Mouse (Mus musculus) natural killer cell, adult 2 months (primary cell): ENCODE results near the gene Rasgef1b.

Source experiments
- DNase-seq, 2 experiments: peaks; one replicate each; pipeline ENCODE4 v3.0.0; 2022; ENCODE audit warnings: low spot score in 2 of 2

Rasgef1b gene

DNA sequence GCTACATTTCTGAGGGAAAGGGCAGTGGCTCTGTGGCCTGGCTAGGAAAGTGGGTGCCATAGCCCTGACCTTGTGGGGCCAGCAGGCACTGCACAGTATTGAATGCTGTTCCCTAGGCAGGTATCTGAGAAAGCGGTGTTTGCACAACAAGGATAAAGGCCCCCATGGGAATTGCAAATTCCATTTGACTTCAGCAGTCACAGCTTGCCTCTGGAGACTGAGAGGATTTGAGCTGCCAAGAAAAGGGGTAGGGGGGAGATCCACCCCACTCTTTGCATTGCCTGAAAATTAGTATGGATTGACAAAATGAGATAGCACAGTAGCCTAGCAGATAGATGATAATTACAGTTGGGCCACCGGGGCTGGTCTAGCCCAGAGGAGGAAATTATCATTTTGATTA, 326.1 kb downstream of the Rasgef1b start:
- DNase-seq: no peak

DNA sequence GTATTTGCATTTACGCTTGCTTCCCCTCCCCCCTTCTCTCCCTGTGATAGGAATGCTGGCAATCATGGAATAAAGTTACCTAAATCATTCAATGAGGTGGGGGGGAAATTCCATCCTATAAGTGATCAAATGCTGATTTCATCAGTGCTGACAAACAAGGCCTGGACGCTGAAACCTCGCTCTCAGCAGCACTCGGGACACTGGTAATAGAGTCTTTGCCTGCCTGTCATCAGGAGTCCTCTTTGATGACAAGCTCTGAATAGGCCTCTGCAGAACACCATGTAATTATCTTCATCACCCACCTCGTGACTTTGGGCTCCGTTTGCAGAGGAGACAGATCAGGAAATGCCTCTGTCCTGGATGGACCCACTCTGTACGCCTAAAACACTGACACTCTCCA, 326.6 kb downstream of the Rasgef1b start:
- no peak for DNase-seq

DNA sequence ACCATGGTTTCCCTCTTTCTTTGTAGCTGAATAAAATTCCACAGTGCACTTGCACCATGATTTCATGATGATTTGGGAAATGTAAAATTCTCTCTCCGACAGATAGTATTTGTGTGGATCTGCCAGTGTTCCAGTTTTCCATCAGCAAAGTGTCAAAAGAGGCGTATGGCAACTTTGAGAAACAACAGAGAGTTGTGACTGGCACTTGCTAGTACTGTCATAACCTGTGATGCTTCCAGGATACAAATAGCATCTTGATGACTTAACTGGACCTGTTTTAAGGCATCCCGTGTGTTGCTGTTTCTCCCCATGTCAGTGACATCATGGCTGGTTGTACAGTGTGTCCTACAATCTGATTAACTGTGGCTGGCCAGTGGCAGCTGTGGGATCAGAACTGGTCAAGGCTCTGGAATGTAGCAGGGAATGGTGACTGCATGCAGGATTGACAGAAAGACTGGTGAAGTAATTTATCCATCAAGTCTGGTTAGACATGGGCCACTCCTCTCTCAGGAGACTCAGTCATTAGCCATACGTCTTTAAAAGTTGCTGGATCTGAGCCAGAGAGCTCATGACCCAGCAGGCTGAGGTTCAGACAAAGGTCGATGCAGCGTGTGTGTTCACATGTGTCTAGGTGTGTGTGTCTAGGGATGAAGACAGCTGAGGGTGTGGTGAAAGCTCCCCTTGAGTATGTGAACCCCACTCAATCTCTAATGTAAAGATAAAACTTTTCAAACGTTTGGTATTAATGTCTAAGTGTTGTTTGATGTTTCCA, 328.8 kb downstream of the Rasgef1b start:
- DNase-seq: no peak

DNA sequence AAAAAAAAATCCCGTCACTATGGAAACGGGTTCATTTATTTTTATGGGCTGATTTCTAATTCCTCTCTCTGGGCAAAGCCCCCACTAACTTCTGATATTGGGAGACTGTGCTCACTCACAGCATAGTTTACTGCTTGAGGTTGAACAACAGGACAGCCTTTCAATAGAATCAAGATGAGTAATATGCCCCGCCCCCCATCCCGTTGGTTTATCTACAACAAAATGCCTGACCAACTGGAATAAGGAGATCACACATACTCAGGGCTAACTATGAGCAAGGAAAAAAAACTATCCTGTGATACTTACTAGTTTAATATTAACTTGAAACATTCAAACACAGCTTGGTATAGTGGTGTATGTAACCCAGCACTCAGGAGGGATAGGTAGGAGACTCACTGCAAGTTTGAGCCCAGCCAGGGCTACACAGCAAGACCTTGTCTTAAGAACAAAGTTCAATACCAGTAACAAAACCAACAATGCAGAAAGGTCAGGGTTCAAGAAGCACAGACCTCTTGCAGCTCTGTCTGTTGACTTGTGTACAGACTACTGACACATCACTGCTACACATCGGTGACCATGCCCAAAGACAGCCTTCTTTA, 330.3 kb downstream of the Rasgef1b start:
- DNase-seq: no peak

DNA sequence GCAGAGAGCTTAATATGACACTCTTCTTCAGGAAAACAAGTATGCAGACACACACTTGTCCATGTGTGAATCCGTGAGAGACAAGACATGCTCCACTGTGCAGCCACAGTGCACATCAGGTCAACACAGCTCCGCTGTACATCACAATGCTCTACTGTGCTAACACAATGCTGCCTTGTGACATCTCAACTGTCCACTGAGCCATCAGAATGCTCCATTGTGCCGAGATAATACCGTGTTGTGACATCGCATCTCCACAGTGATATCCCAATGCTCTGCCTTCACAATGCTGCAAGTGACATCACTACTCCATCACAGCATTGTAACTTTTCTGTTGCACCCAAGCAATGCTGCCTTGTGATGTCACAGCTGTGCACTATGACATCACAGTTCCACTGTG, 334.3 kb downstream of the Rasgef1b start:
- no peak for DNase-seq

DNA sequence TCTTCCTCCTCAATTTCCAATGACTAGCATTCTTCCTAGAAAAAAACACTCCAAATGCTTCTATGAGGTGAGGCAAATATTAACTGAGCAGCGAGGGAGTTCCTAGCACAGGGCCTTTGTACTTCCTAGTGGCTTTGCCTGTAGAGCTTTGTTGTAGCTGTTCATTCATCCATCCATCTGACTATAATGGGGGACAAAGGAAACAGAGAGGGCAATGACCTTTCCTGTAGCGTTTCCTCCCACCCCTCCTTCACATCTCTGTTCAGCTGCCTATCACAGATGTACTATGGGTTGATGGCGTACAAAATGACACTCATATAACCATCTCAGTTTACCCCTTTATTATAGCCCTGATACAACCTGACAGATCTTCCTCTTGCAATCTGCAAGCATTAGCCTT, 337.3 kb downstream of the Rasgef1b start:
- DNase-seq: no peak

DNA sequence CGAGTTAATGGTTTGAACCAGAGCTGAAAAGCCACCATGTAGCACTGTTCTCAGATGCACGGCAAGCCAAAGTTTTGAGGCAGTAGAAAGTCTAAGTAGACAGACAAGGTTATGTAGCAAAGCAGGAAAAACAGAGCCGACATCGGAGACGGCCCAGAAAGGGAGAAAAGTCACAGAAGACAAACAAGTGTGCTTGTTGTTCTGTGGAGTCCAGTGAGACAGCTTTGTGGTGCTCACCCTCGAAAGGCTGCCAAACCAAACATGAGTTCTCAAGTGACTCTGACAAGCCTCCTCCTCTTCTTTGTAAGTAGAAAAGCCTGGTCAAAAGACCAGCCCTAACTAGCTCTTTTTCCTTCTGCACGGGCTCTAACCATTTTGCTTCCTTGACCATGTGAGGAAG, 338.1 kb downstream of the Rasgef1b start:
- DNase-seq: no peak

DNA sequence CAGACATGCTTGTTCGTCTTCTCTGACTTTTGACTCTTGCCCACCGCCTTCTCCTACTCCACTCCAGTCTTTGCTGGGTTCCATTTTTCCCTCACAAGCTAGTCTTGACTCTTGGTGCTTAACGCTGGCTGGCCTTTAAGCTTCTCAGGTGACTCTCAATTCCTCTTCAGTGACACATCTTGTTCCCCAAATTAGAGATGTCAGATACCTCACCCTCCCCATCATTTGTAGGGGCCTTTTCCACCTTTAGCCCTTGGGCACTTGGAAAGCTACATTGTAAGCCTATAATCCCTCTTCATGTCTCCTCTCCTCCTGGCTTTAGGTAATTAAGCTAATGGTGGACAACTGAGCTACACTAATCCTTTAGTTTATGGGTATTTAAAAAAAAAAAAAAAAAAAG, 338.6 kb downstream of the Rasgef1b start:
- no peak for DNase-seq

DNA sequence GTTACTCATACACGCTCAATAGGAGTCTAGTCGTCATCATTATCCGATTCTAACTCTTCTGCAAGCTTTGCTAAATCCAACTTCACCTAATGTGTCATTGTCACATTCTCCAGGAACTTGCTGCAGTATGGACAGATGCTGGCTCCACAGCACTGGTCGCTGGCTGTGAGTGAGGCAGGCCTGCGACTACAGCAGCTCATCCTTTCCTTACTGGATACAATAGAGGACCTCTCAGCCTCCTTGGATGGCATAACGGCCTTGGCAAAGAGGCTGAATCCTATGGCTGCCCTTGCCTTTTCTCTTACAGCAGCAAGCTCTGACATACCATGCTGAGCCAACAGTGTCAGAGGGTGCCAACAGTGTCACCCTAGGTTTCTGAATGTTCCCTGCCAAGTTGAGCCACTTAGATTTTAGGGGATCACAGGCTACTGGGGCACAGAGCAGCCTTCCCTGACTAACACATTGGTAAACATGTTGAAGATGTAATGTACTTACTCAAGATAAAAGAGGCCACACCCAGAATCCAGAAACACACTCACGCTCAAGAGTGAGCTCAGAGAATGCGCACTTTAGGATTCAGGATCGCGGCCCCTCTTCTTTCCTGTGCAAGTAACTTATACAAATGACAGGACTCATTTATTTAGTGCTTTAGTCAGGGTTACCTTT, 340.1 kb downstream of the Rasgef1b start:
- no peak for DNase-seq

DNA sequence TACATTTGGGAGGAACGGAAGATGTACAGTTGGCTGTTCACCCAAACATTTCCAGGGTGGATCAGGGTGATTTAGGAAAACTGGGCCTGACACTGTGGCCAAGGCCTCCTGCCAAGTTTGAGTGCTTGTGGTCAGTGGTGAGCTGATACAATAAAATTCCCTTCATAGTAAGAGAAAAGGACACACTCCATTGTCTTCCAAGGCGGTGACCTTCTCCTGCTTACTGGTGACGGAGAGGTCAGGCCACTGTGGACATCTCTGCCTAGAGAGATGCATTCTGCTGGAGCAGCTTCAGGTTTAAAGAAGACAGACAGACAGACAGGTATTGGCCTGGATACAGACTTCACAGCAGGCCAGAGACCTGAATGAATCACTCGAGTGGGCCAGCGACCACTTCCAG, 340.7 kb downstream of the Rasgef1b start:
- DNase-seq: no peak

DNA sequence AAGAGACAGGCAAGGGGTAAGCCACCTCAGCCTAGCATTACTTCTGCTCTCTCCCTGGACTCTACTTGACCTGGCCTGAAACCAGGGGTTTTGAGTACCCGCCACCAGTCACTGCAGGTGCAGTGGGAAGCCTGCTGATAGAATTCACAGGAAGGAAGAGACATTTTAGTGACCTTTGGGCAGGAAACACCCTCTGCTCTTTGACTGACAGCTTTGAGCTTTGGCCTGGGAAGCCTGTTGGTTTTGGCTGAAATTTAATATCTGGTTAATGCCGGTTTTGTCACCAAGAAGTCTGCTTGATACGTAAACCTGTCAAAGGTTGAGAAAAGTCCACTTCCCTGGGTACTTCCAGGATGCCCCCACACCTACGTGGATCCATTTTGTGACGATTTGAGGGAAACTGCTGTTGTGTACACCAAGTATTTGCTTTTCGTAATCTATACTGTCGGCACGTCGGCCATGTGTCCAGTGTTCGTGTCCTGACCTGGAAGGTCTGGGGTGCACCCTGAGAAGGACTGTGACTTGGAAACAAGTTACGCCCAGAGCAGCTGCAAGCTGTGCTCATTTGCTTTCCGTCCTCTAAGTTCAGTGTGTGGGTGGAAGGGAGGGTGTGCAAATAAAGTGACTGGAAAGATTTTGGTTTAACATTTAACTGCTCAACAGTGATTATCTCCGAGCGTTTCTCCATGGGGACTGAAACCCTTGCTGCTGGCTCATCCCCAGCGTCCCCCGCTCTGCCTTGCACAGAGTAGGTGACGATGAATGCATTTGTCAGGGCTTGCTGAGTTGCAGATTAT, 341.5 kb downstream of the Rasgef1b start:
- no peak for DNase-seq

DNA sequence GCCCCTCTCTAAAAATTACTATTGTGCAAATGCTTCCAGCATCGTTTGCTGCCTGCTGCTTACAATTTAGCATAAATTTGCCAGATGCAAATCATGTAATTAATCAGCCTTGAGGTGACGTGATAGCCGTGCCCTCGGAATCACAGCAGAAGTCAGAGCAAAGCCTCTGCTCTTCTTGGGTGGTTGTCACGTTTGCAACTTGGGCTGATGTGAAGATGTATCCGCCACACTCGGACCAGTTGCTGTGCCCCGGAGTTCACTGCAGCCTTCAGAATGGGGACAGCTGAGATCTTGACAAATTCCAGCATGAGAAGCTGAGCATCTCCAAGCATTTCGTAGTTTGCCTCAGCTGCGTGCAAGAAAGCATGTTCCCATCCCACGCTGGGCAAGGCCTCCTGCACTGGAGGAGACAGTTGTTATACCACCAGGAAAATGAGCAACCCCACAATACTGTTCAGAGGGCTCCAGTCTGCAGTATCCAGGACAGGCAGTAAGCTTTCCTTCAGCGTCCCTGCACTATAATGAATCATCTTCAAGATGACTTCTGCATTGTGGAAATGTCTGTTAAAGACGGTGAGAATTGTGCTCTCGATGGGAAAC, 342.5 kb downstream of the Rasgef1b start:
- no peak for DNase-seq

DNA sequence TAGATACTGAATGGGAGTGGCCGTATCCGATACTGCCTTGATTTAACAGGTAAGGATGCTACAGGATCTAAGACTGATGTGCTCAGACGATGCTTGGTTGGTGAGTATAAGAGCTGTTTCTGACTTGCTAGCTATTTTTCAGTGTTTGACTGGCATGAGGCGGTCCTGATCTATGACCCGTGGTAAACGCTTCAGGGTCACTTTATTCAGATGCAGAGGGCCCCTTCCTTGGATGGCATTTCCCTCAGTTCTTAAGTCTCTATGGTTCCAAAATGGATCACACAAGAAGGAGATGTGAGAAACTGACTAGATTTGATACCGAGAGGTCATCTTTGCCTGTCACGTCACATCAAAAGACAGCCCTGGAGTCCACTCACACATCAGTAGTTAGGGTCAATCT, 343.1 kb downstream of the Rasgef1b start:
- DNase-seq: no peak

DNA sequence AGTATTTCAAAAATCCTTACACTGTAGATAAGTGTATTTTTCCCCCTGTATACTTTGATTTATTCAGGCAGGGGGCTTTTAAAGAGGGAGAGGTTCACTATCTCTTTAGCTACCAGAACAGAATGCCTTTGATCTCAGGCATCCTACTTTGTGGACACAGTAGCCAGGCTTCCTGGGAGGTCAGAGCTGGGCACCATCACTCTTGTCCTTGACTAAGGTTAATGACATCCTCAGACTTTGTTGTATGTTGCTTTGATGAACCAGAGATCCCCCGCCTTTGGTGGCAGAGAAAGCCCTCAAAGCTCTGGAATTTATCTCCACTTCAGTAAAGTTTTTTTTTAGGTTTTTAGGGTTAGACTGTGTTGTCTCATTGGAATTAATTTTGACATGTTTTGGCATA, 343.8 kb downstream of the Rasgef1b start:
- DNase-seq: no peak

DNA sequence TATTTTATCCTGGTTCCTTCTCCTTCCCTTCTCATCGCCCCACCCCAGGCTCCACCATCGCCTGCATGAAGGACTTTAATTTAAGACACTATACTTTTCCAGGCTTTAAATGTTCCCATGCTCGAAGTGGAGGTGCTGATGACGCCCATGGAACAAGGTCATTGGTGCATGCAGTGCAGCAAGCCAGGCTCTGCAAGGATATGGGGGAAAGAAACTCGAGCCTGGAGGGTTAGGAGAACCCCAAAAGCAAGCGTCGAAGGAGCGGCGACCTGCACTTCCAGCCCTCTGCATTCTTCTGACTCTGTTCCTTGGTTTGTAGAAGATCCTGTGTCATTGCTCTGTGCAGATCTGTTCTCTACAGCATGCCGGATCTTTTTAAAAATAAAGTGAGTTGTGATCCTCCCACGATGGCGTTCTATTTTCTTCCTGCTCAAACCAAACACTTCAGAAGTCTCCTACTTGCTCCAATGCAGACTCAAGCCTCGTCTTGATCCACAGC, 345.0 kb downstream of the Rasgef1b start:
- no peak for DNase-seq

DNA sequence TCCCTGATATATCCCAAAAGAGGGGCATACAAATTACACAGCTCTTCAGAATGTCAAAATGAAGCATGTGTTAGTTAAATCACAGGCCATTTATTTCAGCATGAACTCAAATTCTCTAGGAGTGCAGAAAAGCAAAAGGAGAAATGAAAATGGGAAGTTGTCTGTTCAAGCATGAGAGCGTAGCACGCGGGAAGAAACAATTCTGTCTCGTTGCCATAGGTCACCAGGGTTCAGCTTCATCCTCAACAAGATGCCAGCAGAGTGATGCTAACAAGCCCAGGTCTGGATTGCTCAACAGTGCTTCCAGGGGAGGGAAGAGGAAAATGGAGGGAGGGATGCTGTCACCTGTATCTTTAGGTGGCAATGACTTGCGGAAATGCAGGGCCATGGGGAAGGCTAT, 346.1 kb downstream of the Rasgef1b start:
- peak in 1 of 2 experiments; percentile 44 for DNase-seq

DNA sequence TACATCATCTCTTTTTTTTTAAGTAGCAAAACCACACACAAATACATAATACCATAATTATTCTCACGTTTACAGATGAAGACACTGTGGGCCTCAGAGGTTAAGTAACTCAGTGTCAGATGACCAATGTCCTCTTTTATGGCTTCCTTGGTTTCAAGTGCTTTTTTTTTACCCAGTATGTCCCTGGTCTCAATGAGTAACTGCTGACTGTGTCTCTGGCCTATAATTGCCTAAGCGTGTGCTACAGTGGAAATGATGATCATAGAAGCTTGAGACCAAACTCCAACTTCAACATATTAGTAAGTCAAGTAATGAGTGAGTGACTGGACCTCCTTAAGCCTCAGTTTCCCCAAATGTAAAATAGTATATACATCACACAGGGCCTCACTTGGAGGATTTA, 347.2 kb downstream of the Rasgef1b start:
- no peak for DNase-seq

DNA sequence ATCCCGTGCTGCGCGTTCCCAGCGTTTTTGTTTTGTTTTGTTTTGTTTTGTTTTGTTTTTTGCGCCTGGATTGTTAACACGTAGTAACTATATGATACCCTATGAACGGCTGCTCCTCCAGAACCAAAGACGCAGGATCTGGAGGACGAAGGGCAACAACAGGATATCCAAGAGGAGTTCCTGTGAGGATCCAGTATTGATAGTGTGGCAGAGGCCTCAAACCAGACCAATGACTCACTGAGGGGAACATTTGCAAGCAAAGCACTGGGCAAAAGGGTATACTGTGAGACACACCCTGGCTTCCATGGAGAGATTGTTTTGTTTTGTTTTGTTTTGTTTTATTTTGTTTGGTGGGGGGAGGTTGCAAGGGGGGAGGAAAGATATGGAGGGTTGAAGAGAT, 348.0 kb downstream of the Rasgef1b start:
- DNase-seq: no peak

DNA sequence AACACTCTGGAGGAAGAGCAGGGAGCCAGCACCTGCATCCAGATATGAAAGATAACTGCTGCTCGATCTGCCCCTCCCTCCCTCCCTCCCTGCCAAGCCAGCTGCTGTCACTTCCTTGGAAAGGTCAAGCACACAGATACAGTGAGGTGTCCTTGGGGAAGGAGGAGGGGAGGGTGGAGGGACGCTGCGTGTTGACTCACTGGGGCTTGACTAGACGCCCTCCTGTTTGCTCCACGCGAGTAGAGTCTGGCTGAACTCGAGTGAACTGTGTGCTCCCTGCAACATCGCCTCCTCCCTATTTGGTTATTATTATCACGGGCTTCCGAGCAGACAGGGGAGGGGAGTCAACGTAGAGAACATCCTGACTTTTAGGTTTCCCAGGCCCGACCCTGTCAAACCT, 348.7 kb downstream of the Rasgef1b start:
- DNase-seq: no peak

DNA sequence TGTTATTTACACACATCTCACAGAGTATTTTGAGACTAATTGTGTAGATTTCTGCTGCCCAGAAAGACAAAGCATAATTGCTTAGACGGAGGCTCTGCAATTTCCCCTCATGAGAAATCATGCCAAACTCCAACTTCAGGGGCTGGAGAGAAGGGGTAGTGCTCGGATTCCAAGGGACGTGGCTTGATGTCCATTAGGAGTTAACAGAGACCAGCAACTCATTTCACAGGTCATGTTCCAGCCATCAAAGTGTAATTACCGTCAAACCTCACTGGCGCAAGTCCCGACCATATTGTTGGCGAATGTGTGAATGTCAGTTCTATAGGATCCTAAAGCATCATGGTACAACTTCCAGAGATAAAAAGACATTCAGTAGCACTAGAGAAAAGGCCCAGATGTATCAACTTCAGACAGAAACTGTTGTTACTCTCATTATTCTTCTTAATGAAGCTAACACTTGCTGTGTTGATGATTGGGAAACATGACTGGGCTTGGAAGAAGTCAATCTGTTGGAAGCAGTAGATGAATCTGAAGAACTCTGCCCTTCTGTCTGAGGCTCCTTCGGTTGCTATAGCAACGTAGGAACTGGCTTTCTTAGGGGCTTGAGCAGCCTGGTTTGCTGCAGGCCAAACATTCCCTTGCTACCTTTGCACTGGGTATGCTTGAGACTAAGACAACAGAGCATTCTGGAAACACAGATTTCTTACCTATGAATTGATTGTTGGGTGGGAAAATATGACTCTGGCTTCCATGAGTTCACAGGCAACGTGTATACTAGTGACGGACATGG, 350.2 kb downstream of the Rasgef1b start:
- DNase-seq: no peak

DNA sequence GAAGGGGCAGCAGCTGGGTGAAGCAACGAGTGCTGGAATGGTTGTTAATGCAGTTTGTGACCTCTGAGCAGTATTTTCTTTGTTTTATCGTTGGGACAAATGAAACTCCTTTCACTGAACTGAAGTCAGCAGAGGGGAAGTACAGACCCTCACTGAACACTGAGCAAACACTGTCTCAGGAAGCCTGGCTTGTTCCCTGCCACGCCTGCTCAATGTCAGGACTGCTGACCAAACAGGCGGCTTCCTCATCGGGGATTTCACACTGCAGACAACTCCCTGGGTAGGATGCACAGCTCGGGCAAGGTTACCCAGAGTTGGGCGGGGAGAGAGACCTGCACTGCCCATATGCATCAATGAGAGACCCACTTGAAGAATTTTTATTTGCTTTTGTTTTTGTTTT, 353.1 kb downstream of the Rasgef1b start:
- no peak for DNase-seq
